Mouse (Mus musculus): ENCODE measurements around the gene Rnf214. TPM values are rescaled to one million over a fixed set of nuclear protein-coding genes. Genes with fewer than 3 reads are reported as not detected.

Rnf214 gene
- total RNA-seq, 1 experiment from 2014 or later: 40.1 TPM

DNA sequence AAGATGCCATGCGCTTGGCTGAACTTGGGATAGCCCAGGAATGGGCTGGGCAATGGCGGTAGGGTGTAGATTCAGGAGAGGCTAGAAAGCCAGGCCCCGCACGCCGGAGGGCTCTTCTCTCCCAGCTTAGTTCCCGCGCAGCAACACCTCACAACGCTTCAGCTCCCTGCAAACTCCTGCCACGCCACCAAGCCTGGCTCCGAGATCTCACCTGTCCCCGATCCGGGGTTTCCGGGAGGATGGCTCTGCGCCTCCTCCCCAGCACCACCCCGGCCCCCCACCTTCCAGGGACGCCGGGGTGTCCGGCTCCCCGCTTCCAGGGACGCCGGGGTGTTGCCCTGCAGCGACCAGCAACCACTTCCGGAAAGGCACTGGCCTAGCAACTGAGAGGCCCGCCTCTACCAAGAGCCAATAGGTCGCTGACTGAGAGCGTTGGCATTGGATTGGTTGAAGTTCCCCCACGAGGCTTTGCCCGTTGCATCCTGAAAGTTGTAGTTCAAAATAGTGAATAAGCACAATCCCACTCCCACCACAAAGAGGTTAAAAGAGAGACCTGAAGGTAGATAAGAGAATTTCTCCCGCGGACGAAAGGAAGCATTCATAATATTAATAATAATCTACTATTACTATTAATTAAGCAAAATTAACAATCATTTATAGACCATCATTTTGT is 78.3 kb downstream of the Rnf214 start, which contains the start of gene Cep164:
Gene Cep164 (minus strand): TSS at position 401 of the 673 bp plus-strand sequence.
- peak; percentile 95 for ATAC-seq (replicated peaks; ENCODE audit: low read depth, poor library complexity, severe bottlenecking)

DNA sequence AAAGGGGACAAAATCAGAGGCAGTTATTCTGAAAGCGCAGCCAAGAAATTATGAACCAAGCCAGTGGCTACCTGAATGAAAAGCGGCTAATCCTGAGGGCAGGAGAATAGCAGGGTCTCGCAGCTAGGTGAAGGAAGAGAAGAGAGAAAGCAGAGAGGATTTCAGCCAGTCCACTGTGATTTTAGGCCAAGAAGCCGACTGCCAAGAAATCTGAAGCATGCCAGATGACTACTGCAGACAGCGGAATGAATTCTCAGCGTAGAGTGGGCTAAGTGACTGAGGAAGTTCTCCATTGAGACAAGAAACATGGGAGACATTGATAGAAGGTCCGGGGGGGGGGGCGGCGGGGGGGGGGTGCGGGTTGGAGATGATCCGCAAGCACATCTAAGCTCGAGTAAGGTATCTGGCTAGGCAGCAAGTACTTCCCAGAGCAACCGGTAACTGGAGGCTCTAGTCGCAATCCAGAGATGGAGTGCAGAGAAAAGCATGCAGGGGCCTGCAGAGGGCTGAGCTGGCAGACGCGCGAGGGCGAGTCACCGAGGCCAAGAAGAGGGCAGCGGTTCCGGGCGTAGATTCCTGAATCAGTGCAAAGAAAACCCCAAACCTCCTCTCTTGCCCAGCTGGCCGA is 78.9 kb downstream of the Rnf214 start:
- peak; percentile 10; the same call in 1 of the 2 replicates for ATAC-seq (replicated peaks; ENCODE audit: low read depth, poor library complexity, severe bottlenecking)

DNA sequence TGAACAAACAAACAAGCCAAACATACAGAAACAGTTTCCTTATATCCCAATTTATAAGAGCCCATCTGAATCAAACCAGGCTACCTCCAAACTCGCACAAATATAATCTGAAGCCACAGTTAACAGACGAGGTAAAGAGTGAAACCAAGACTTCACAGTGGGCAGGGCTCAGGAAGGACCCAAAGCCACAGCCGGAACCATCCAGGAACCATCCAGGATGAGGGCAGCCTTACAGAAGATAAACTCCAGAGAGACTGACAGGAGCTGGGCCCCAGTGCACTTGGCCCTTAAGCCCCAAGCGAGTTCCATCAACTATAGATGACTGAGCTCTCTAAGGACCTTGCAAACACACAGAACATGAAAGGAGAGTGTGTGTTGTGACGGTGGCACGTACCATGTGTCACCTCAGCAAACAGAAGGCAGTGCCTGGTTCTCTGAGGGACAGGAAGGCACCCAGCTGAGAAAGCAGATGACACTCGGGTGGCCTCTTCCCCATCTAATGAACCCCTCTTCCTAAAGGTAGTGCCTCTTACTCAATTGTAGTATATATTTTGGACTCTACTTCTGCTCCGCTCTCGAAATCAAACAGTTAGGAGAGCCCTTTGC is 88.2 kb downstream of the Rnf214 start:
- peak; percentile 95 for ATAC-seq (replicated peaks; ENCODE audit: low read depth, poor library complexity, severe bottlenecking)

DNA sequence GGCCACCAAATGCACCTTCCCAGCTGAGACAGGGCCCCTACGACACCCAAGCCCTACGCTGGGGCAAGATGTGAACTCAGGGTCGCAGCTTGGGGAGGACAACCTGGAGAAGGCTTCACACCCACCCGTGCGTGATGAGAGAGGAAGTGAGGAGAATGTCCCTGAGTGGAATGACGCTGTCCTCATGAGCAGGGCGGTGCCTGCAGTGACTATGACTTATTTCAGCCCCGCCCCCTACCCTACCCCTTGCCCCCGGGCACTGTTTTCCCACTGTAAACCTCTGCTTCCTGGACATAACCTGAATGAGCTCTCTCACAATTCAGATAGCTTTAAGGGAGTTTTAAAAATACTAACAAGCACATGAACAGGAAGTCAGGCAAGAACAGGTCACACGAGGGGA is 91.2 kb downstream of the Rnf214 start:
- ATAC-seq (replicated peaks; ENCODE audit: low read depth, poor library complexity, severe bottlenecking): peak; percentile 51

DNA sequence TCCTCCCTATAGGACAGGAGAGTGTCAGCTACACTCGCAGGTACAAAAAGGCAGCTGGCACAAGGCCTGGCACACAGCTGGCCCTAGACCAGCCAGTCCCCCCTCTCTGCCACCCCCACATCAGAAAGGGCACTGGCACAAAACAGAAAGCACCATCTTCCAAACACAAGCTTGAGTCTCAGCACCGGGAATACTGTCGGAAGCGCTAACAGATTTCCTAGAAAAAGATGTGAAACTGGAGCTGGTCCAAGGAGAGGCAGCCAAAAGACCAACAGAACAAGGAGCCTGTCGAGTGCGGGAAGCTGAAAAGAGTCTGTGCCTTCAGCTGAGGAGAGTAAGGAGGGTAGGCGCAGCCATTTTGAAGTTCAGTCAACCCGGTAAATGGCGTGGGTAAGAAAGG is 91.6 kb downstream of the Rnf214 start:
- no peak for ATAC-seq (replicated peaks; ENCODE audit: low read depth, poor library complexity, severe bottlenecking)

Other genes with a start within 250 kb of the Rnf214 start
- gene Cep164, start 78.2 kb downstream of the Rnf214 start, total RNA-seq (2017): 12.4 and 13.8 TPM in 2 replicates
- 9.0 and 13.7 TPM in 2 replicates for gene Bace1, start 68.3 kb downstream of the Rnf214 start, total RNA-seq (2017)
- gene Pcsk7, start 414 bp downstream of the Rnf214 start, total RNA-seq (2017): 12.0 and 16.9 TPM in 2 replicates
- gene Tagln, start 29.1 kb upstream of the Rnf214 start, total RNA-seq (2017): not detected in 2 replicates
- 21.9 and 39.9 TPM in 2 replicates for gene Sidt2, start 48.3 kb upstream of the Rnf214 start, total RNA-seq (2017)
- gene Pafah1b2, start 105.8 kb upstream of the Rnf214 start, total RNA-seq (2017): 88.3 and 101 TPM in 2 replicates
- gene Sik3, start 105.9 kb upstream of the Rnf214 start, total RNA-seq (2017): 21.1 and 25.1 TPM in 2 replicates